Mouse (Mus musculus) cortical plate, adult 2 months (tissue): ENCODE data around the gene Elp4.

ENCODE experiments used
- CTCF ChIP-seq: fragments of 200-500 bp; IDR thresholded peaks from 2 replicates; pipeline ENCODE4 v1.5.1; 2011; ENCODE audit warnings: mild to moderate bottlenecking, control low read depth, low read length; ENCODE audit not compliant: insufficient read depth; ENCODE audit errors: extremely low read depth
- POLR2A ChIP-seq: fragments of 200-500 bp; IDR thresholded peaks from 2 replicates; pipeline ENCODE4 v1.6.1; 2011; ENCODE audit warnings: mild to moderate bottlenecking, low read length, control low read depth; ENCODE audit not compliant: insufficient read depth; ENCODE audit errors: extremely low read depth

GRCm38 (mm10) chr2:105753512-105753911 is 150.9 kb downstream of the Elp4 start:
- TF ChIP-seq POLR2A (no peak), CTCF (no peak)
